Mouse (Mus musculus) cerebellum, adult 9-10 months (tissue): ENCODE measurements around the gene Cmklr1.
"Not testable (repeated sequence)": the region's sequence is repeated elsewhere in the genome, so short reads cannot be mapped to it uniquely, and the experiment has no call there.

Experiments used
- DNase-seq: peaks from one replicate; pipeline ENCODE4 v3.0.0; 2022

The Cmklr1 gene

GRCm38 (mm10) chr5:113618716-113619115 lies 31.5 kb downstream of the Cmklr1 start:
- DNase-seq: peak; percentile 85

DNA sequence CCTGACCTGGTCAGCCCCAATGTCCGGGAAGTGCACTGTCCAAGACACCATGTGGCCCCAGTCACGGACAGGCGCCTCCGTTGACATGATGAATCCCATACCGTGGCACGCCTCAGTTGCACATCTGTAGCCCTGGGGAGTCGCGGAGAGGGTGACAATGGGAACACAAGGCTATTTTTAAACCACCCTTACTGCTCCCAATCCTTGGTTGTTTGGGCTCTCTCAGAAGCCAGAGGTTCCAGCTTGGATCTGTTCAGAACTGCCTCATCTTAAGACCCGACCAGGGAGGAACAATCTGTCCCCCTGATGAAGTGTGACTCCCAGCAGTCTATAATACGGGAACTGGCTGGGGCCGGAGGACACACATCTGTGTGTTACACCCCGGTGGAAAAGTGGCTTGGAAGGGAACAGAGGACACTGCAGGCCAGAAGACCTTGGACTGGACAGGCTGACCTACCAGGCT lies 38.4 kb downstream of the Cmklr1 start:
- DNase-seq: no peak

DNA sequence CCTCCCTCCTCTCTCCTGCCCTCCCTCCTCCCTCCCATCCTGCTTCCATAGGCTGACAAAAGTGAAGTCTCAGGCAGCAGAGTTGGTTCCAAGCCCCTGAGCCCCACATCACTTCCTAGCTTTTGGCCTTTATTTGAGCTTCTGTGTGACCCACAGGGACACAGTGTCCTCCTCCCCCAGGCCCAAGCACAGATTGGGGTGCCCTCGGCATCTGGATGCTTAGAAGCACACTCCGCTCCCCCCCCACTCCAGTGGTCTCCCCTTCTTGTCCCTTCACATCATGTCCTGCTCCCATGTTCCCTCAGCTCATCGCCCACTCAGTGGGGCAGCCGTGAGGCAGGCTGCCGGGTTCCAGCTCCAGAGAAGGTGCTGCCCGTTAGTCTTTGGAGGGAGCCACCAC lies 39.1 kb downstream of the Cmklr1 start:
- no peak for DNase-seq

GRCm38 (mm10) chr5:113610490-113610889 lies 39.7 kb downstream of the Cmklr1 start:
- DNase-seq: no peak

GRCm38 (mm10) chr5:113609891-113610290 lies 40.3 kb downstream of the Cmklr1 start:
- no peak for DNase-seq

- no peak for DNase-seq
These were observed 41.7 kb downstream of the Cmklr1 start for GRCm38 (mm10) chr5:113608511-113608910.

DNA sequence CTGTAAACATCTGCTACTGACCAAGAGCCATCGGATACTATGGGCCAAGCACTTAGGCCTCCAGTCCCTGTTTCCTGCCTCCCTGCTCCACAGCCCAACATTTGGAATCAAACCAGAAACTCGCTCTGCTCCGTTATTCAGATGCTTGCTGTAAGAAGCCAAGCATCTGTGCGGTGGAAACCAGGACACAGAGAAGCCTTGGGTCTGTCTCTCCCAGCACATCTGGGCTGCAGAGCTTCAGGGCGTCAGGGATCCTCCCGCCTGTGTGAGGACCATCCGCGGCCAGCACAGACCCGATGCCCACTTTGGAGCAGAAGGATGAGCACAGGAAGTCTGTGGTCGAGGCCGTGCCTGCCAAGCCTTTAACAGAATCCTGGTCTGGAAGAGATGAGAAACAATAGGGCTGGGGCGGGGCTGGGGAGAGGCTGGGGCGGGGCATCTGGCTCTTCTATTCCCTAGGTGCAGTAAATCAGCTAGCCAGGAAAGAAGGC lies 42.2 kb downstream of the Cmklr1 start:
- no peak for DNase-seq

DNA sequence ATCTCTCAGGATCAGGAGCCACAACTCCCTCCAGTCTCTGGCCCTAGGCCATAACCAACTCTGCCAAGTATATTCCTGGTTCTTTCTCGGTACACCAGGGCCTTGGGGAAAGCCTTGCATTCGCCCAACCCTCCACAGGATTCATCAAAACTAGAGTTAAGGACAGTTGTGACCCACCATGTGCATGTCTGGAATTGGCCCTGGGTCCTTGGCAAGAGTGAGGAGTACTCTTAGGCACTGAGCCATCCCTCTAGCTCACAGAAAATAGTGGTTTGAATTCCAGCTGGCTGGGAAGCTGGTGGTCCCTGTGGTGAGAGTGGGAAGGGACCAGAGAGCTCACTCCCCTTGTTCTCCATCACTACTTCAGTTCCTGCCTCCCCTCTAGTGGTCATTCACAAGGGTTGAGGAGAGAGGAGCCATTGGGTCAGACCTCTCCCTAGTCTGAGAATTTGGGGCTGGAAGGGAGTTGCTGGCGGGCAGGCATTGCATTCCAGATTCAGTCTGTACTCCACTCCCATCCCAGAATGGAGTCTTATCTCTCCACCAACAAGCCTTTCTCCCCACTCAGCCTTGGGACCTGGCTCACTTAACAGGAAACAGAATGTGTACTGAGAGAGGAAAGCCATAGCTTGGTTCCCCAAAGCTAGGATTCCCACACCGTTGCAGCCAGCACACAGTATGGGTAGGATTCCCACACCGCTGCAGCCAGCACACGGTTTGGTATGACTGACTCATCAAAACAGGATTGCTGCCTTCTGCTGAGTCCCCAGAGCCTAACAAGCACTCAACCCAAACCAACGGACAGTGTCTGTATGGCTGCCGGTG lies 43.1 kb downstream of the Cmklr1 start:
- DNase-seq: no peak

DNA sequence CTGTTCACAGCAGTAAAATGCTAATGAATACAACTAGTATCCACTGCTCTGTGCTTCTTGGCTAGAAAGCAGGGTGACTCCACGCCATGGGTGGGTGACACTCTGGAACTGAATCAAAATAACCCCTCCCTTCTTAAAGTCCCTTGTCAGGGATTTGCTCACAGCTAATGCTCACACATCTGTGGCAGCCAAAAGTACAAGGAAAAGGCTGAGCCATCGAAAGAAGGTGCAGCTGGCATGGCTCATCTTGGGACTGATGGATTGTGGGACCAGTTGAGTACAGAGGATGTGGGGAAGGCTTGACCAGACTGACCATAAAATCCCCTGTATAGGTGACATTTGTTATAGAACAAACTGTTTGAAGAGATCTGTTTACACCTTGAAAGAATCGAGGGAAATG lies 44.1 kb downstream of the Cmklr1 start:
- no peak for DNase-seq

DNA sequence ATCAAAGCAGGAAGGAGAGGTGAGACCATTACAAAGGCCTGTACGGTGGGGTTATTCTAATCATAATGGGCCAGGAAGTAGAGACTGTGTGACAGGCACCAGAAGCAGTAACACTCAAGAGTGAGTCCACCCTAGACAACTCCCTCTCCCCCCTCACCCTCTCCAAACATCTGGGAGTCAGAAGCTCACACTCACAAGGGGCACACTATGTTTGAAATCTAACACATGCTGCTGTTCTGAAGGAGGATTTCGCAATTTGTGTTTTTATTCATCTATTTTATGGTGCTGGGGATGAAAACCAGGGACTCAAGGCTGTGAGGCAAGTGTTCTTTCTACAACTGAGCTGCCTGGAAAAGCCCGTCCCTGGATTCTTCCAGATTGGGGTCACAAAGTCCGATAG lies 45.5 kb downstream of the Cmklr1 start:
- no peak for DNase-seq

DNA sequence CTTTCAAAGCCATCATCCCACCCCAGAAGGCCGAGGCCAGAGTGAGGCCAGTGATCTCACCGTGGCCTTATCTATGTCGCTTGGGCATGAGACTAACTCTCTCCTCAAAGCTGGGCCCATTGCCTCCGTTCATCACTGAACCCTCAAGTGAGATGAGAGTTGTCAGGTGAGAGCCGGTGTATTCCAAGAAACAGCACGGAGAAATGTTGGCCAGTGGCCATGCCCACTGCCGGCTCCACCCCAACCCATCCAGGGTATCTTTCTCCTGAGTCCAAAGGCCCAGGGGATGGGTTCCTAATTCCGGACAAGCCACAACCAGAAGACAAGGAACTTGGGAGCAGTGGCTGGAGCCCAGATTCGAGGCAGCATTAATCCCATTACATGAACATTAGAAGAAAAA lies 46.8 kb downstream of the Cmklr1 start:
- DNase-seq: no peak

GRCm38 (mm10) chr5:113600803-113601202 lies 49.4 kb downstream of the Cmklr1 start:
- no peak for DNase-seq

DNA sequence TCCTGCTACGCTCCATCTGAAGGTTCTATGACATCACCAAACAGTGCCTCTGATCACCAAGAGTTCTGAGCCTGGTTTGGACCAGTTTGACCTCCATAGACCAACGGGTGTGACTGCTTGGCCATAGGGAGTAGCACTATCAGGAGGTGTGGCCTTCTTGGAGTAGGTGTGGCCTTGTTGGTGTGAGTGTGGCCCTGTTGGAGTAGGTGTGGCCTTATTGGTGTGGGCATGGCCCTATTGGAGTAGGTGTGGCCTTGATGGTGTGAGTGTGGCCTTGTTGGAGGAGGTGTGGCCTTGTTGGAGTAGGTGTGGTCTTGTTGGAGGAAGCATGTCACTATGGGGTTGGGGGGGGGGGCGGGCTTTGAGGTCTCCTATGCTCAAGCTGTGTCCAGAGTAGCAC lies 50.0 kb downstream of the Cmklr1 start:
- no peak for DNase-seq

DNA sequence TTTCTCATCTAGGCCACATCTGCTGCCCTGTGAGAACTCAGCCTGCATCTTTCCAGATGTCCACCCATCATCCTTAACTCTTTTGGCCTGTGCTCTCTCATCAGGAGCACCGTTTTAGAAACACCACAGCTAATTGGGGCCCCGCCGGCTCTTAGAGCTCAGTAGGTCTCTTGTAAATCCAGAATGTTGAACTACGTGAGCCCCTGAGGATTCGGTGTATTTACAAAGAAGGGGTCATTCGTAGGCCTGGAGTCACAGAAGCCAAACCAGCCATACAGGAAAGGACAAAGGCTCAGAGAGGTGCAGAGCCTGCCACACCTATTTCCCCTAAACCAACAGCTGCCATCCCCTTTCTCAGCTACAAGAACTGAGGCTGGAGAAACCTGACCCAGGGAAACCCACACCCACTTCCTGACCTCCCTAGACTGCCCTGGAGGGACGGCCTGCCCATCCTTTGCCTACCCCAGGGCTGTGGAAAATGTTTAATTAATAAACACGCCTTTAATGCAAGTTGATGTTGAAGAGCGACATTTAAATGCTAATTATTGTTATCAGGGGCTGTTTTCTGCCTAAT lies 53.4 kb downstream of the Cmklr1 start:
- DNase-seq: no peak

- DNase-seq: no peak
These were observed 54.0 kb downstream of the Cmklr1 start for GRCm38 (mm10) chr5:113596252-113596651.

DNA sequence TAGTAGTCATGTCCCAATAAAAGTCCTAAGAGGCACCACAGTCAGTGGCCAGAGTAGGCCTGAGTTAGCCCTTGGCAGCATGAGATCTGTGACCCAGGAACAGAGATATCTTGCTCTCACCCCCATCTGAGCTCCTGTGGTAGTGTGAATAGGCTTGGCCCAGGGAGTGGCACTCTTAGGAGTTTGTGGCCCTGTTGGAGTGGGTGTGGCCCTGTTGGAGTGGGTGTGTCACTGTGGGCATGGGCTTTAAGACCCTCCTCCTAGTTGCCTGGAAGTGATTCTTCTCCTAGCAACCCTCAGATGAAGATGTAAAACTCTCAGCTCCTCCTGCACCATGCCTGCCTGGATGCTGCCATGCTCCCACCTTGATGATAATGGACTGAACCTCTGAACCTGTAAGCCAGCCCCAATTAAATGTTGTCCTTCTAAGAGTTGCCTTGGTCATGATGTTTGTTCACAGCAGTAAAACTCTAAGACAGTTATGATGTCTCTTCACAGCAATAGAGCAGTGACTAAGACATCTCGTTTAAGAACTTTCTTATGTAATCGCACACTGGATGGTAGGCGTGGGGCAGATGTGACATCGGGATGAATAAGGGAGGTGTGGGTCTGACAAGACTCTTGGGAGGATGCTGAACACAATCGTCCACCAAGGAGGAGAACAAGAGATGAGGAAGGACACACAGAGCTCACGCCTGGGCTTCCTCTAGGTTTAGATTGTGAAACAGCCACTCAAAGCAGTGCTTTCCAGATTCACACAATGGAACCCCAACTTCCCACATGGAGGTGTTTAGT lies 56.1 kb downstream of the Cmklr1 start:
- no peak for DNase-seq

GRCm38 (mm10) chr5:113591751-113592230 lies 58.4 kb downstream of the Cmklr1 start:
- DNase-seq: no peak

DNA sequence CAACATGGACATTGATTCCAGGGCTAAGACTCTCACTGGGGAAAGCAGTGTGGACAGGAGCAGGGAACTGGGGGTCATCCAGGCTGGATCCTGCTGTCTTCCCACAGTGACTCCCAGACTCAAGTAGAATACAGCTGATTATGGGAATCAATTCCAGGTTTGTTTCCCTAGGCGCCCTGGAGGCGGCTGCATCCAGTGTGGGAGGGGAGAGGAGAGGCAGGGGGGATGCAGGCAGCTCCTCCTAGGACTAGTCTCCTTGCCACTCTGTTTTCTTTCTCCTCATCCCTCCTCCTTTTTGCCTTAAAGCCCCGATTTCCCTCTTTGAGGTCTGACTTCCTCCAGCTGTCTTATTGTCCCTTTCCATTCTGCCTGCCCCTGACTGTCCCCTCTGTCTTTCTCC lies 59.1 kb downstream of the Cmklr1 start:
- no peak for DNase-seq

DNA sequence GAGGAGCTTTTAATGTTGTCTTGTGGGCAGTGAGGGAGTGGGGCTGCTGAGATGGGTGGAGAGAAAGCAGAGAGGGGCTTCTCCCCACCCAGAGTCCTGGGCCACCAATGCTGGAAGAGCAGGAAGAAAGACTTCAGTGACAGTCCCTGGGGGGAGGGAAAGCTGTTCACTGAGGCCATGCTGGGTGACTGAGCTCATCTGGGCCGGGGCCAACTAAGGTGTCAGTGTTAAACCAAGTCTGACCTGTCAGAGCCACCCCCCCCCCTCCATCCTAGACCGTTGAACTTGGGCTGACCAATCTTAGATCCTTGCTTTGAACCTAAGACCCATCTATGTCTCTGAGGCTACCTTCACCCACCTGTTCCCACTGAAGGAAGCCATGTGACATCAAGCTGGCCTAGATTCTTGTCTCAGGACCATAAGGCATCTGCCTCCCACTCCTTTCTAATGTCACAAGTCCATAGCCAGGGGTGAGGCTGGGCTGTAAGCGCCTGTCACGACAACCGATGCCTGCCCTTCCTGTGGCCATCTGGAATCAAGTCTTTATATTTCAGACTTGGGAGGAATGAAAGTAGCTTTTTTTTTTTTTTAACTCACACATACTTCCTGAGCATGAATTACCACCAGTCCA lies 60.1 kb downstream of the Cmklr1 start:
- DNase-seq: no peak

GRCm38 (mm10) chr5:113586458-113586849 lies 63.8 kb downstream of the Cmklr1 start:
- DNase-seq: peak; percentile 72

DNA sequence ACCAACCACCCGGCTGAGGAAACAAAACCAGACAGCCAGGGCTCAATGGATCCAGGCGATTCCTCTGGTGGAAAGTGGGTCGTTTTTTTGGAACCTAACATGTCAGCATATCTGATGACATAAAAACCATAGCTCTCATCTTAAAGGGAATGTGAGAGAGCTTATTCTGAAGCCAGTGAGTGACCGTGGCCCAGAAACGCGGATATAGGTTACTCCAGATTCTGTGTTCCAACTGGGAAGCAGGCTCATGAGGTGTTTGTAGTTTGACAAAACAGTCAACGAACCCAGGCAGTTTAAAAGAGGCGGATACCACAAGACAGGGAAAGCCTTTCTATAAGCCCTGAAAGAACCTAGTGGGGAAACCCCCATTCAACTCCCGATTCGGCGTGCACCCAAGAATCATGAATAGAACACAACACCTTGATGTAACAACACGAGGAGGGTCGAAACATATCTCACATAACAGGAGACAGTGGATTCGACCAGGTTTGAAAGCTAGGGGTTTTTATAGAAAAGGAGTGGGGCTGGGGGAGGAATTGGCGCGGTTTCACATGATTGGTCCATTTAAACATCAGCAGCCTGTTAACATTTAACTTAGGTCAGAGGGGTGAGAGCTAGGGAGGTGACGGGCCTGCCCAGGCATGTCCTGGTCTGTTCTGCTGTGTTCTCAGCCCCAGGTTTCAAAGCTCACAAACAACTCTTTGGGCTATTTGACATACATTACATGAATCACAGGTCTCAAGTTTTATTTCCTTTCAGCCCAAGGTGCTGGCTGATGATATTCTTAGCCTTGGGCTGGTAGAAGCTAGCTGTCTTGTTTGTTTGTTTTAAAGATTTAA lies 64.4 kb downstream of the Cmklr1 start:
- not testable (repeated sequence) for DNase-seq

DNA sequence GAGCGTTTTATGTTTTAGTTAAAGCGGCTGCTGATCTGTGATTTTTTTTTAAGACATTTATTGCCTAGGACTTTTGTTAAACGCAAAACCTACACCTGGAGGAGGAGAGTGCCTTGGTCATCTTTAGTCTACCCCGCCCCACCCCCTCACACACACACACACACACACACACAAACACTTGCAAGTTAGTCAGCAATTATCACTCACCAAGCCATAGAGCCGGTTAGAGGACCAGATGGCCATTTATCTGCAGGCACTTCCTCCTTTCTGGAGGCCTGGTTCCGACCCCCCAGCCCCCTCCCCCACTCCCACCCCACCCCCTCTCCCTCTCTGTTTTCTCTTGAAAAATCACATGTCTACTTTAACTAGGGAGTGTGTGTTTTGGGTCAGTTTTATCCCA lies 65.8 kb downstream of the Cmklr1 start:
- no peak for DNase-seq
